Comparison of ENCODE assay signal across 11 mouse cellular contexts in the genomic region with DNA sequence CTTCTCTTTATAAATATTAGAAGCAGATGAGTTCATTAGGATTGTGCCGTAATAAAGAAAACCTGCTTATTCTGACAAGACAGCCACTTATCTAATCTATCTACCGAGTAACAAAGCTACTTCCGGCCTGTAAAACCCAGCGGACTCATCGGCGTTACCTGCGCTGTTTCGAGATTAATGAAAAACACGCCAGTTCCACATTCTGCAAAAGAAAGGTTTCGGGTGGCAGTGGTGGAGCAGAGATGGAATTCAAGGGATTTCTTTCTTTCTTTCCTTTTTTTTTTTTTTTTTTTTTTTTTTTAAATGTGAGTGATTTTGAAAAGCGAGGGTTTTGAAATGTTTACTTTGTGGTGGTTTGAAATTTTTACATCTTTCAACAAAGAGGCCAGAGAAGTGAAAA.
DNase-seq lines count a peak whose midpoint lies in the region; ATAC-seq and TF ChIP-seq lines count a peak whose summit lies in the region.
"Had no signal": no experiment of that assay in that cellular context is flagged by ENCODE, and none has a peak within 500 bp of the region (broad histone marks: within the 10 kb centered on the region; RNA-seq: fewer than 3 reads in every experiment).

No protein-coding gene starts in this region.

- intact Hi-C loops in gastrocnemius, adult 2 months (cut with DNase I) = no loop called here

- H3K27me3 ChIP-seq in neural tube, embryonic 11.5 days (ENCODE audit: control insufficient read depth, insufficient read depth, low read length) = no peaks in the 10 kb centered on the region
- peaks cover 17% of the 10 kb centered on the region for H3K27me3 ChIP-seq in limb, embryonic 15.5 days

- H3K4me2 ChIP-seq in neural tube, embryonic 11.5 days (ENCODE audit: low read depth) = peak overlapping the region; percentile 15; the same call in 1 of the 2 replicates
- H3K4me2 ChIP-seq in limb, embryonic 15.5 days = peak overlapping the region; percentile 45

- H3K27ac ChIP-seq in gastrocnemius, adult 2 months = no peak overlapping the region
- H3K27ac ChIP-seq in neural tube, embryonic 11.5 days (ENCODE audit: low read depth, low read length) = no peak overlapping the region
- H3K27ac ChIP-seq in limb, embryonic 15.5 days = peak overlapping the region; percentile 87

- H3K4me3 ChIP-seq in gastrocnemius, adult 2 months = no peak overlapping the region
- no peak overlapping the region for H3K4me3 ChIP-seq in neural tube, embryonic 11.5 days (ENCODE audit: low read depth, low read length)
- peak overlapping the region; percentile 30 for H3K4me3 ChIP-seq in limb, embryonic 15.5 days

- H3K4me1 ChIP-seq in neural tube, embryonic 11.5 days (ENCODE audit: control insufficient read depth, insufficient read depth, low read length) = peaks cover 28% of the 10 kb centered on the region
- H3K4me1 ChIP-seq in limb, embryonic 15.5 days = peaks cover 75% of the 10 kb centered on the region

- no peaks in the 10 kb centered on the region for H3K36me3 ChIP-seq in neural tube, embryonic 11.5 days (ENCODE audit: control insufficient read depth, insufficient read depth, low read length)
- H3K36me3 ChIP-seq in limb, embryonic 15.5 days = no peaks in the 10 kb centered on the region

- ATAC-seq in neural tube, embryonic 11.5 days (ENCODE audit: insufficient read depth, low FRiP score, low TSS enrichment) = no peak
- no peak for ATAC-seq in limb, embryonic 15.5 days (ENCODE audit: insufficient number of reproducible peaks, low FRiP score, low TSS enrichment, low read depth)

- H3K9ac ChIP-seq in neural tube, embryonic 11.5 days (ENCODE audit: low read length) = no peak overlapping the region
- 0 out of 2 replicates have a peak overlapping the region, but pooled peaks have one; percentile 20 for H3K9ac ChIP-seq in limb, embryonic 15.5 days

- WGBS in neural tube, embryonic 11.5 days = 48% methylated on average over 11 of the region's 11 CpGs
- 11% methylated on average over 11 of the region's 11 CpGs for WGBS in limb, embryonic 15.5 days

- no peaks in the 10 kb centered on the region for H3K9me3 ChIP-seq in neural tube, embryonic 11.5 days (ENCODE audit: control insufficient read depth, low read length)
- no peaks in the 10 kb centered on the region for H3K9me3 ChIP-seq in limb, embryonic 15.5 days

- no peak for TF ChIP-seq CTCF in gastrocnemius, adult 2 months (IDR thresholded peaks at IDR 0.05)

- DNase-seq in gastrocnemius, adult 2 months = peak; percentile 9
- no peak for DNase-seq in gastrocnemius, adult 18-20 months (ENCODE audit: low spot score)
- DNase-seq in neural tube, embryonic 11.5 days (ENCODE audit: low spot score) = no peak
- no peak for DNase-seq in neural tube, embryonic 10.5 days (ENCODE audit: extremely low spot score, low spot score)
- no peak for DNase-seq in layer of hippocampus, adult 9-10 months (ENCODE audit: low spot score)
- DNase-seq in adrenal gland, adult 2 months = no peak
- no peak for DNase-seq in spleen, adult 12 weeks (ENCODE audit: low spot score)
- DNase-seq: B cell, adult 2 months; gastrocnemius, postnatal 36 days; kidney, adult 8-10 months had no signal
